Mouse (Mus musculus): ENCODE measurements around the gene Aig1. TPM values are rescaled to one million over a fixed set of nuclear protein-coding genes. Genes with fewer than 3 reads are reported as not detected.

Aig1 gene
- polyA plus RNA-seq, 1 experiment from 2014 or later = 20.3 TPM

GRCm38 (mm10) chr10:13837709-13838456 is 30.9 kb downstream of the Aig1 start:
- H3K4me3 ChIP-seq (ENCODE audit: low read depth, low read length) = no peak overlapping the region
- no peaks in the 10 kb centered on the region for H3K4me1 ChIP-seq (replicated peaks; ENCODE audit: control insufficient read depth, insufficient read depth, low read length)
- no peak overlapping the region for H3K27ac ChIP-seq (ENCODE audit: low read depth, low read length)
- no peaks in the 10 kb centered on the region for H3K27me3 ChIP-seq (replicated peaks; ENCODE audit: control insufficient read depth, insufficient read depth, low read length)
- WGBS = 85% methylated on average over 21 of the region's 21 CpGs
- H3K4me2 ChIP-seq = no peak overlapping the region
- no peak overlapping the region for H3K9ac ChIP-seq (ENCODE audit: low read depth, low read length)
- no peak for DNase-seq (ENCODE audit: low spot score)
- H3K36me3 ChIP-seq (ENCODE audit: control insufficient read depth, insufficient read depth, low read length) = no peaks in the 10 kb centered on the region
- no peaks in the 10 kb centered on the region for H3K9me3 ChIP-seq (ENCODE audit: control insufficient read depth, low read length)
- ATAC-seq (replicated peaks; ENCODE audit: low FRiP score) = no peak

DNA sequence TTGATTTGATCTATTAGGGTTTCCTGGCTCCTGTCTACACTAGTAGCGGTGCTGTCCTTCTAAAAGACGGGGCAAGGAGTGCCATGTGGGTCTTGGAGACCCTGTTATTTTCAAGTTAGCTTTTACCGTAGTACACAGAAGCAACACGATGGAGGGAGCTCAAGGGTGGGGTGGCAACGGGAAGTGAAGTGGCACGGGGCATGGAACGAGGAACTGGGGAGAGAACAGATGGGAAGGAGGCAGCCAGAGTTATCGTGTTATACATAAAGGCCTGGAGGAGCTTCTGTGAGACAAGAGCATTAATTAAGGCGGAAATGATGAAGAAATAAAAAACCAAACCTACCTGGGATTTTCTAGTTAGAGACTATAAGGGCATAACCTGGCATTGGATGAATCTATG is 31.8 kb downstream of the Aig1 start:
- 78% methylated on average over 9 of the region's 9 CpGs for WGBS
- DNase-seq (ENCODE audit: low spot score) (no peak), ATAC-seq (replicated peaks; ENCODE audit: low FRiP score) (no peak)

DNA sequence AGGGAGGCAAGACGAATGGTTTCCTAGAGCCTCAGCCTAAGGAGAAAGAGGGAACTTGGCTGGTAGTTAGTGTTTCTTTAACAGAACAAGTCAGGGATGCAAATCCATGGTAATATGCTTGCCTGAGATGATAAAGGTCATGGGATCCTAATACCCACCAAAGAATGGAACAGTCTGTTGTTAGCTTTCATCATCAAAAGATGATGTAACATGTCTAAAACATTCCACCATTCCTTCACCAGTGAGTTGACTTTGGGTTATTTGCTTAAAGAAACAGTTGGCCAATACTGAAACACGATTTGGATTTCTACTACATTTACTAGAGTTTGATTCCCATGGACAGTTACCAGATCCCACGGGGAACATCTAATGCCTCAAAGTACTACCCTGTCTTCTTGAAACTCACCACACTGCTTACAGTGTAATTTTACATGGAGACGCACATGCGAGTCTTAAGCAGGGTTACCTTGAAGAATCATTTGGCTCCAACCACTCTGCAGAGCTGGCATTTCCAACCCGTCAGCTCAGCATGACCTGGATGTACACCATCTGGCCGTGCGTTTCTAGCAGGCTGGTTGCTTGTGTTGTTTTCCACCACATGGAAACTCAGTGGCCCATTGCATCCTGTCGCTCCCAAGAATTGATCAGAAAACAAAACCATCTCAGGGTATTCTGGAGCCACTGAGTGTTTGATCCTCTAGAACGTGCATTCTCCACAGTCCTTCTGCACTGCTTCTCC is 32.9 kb downstream of the Aig1 start:
- H3K27ac ChIP-seq (ENCODE audit: low read depth, low read length) = no peak overlapping the region
- 88% methylated on average over 10 of the region's 10 CpGs for WGBS
- H3K9me3 ChIP-seq (ENCODE audit: control insufficient read depth, low read length) = no peaks in the 10 kb centered on the region
- no peaks in the 10 kb centered on the region for H3K36me3 ChIP-seq (ENCODE audit: control insufficient read depth, insufficient read depth, low read length)
- H3K4me1 ChIP-seq (replicated peaks; ENCODE audit: control insufficient read depth, insufficient read depth, low read length) = no peaks in the 10 kb centered on the region
- ATAC-seq (replicated peaks; ENCODE audit: low FRiP score) (no peak), DNase-seq (ENCODE audit: low spot score) (no peak)
- no peak overlapping the region for H3K4me2 ChIP-seq
- no peak overlapping the region for H3K9ac ChIP-seq (ENCODE audit: low read depth, low read length)
- no peaks in the 10 kb centered on the region for H3K27me3 ChIP-seq (replicated peaks; ENCODE audit: control insufficient read depth, insufficient read depth, low read length)
- no peak overlapping the region for H3K4me3 ChIP-seq (ENCODE audit: low read depth, low read length)

More for the DNA sequence above, 31.8 kb downstream of the Aig1 start:
- Histone ChIP-seq H3K4me3 (ENCODE audit: low read depth, low read length) (no peak overlapping the region), H3K4me2 (no peak overlapping the region), H3K27ac (ENCODE audit: low read depth, low read length) (no peak overlapping the region), H3K9me3 (ENCODE audit: control insufficient read depth, low read length) (no peaks in the 10 kb centered on the region), H3K36me3 (ENCODE audit: control insufficient read depth, insufficient read depth, low read length) (no peaks in the 10 kb centered on the region), H3K4me1 (replicated peaks; ENCODE audit: control insufficient read depth, insufficient read depth, low read length) (no peaks in the 10 kb centered on the region), H3K27me3 (replicated peaks; ENCODE audit: control insufficient read depth, insufficient read depth, low read length) (no peaks in the 10 kb centered on the region), H3K9ac (ENCODE audit: low read depth, low read length) (no peak overlapping the region)

DNA sequence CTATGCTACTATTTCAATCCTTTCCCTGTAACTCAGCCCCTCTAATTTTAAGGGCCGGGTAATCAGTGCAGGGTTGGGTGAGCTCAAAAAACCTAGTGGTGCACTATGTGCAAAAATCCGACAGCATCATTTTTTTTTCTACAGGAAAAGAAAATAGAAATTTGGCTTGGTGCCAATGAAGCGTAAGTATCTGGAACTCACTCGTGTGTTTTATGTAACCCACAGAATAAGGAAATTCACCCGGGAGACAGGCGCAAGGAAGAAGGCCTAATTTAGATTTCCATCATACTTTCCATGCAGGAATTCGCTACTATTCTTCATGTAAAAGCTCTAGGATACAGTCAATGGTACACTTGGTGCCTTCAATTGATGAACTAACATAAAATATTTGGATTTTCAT is 34.7 kb downstream of the Aig1 start:
- WGBS = 84% methylated on average over 7 of the region's 7 CpGs
- Histone ChIP-seq H3K4me2 (no peak overlapping the region), H3K9ac (ENCODE audit: low read depth, low read length) (no peak overlapping the region), H3K9me3 (ENCODE audit: control insufficient read depth, low read length) (no peaks in the 10 kb centered on the region), H3K4me3 (ENCODE audit: low read depth, low read length) (no peak overlapping the region), H3K36me3 (ENCODE audit: control insufficient read depth, insufficient read depth, low read length) (no peaks in the 10 kb centered on the region), H3K27ac (ENCODE audit: low read depth, low read length) (no peak overlapping the region), H3K27me3 (replicated peaks; ENCODE audit: control insufficient read depth, insufficient read depth, low read length) (no peaks in the 10 kb centered on the region), H3K4me1 (replicated peaks; ENCODE audit: control insufficient read depth, insufficient read depth, low read length) (no peaks in the 10 kb centered on the region)
- ATAC-seq (replicated peaks; ENCODE audit: low FRiP score) = no peak
- DNase-seq (ENCODE audit: low spot score) = no peak

GRCm38 (mm10) chr10:13833066-13833566 is 35.7 kb downstream of the Aig1 start:
- H3K27me3 ChIP-seq (replicated peaks; ENCODE audit: control insufficient read depth, insufficient read depth, low read length) = no peaks in the 10 kb centered on the region
- no peak overlapping the region for H3K9ac ChIP-seq (ENCODE audit: low read depth, low read length)
- 86% methylated on average over 12 of the region's 12 CpGs for WGBS
- H3K27ac ChIP-seq (ENCODE audit: low read depth, low read length) = no peak overlapping the region
- no peaks in the 10 kb centered on the region for H3K9me3 ChIP-seq (ENCODE audit: control insufficient read depth, low read length)
- H3K4me3 ChIP-seq (ENCODE audit: low read depth, low read length) = no peak overlapping the region
- no peak overlapping the region for H3K4me2 ChIP-seq
- DNase-seq (ENCODE audit: low spot score) (no peak), ATAC-seq (replicated peaks; ENCODE audit: low FRiP score) (no peak)
- no peaks in the 10 kb centered on the region for H3K36me3 ChIP-seq (ENCODE audit: control insufficient read depth, insufficient read depth, low read length)
- H3K4me1 ChIP-seq (replicated peaks; ENCODE audit: control insufficient read depth, insufficient read depth, low read length) = no peaks in the 10 kb centered on the region

DNA sequence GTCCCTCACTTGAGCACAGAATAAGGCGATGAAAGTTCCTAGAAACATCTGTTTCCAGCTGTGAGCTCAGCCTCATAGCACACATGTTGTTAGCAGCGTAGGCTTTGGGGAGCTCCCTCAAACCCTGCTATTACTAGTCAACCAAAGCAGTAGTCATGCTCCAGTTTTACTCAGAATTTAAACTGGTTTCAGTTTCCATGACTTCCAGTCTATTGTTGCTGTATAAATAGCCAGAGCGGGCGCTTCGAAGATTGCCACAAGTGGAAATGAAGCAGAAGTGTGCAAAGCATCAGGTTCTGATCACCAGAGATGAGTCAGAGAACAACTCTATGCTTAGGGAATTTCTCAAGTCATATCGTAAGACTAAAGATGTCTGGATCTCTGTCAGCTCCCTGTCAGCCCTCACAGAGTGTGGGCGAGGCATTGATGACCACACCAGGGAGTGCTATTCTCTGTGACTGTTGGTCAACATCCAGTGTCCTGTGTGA is 36.2 kb downstream of the Aig1 start:
- WGBS = 86% methylated on average over 7 of the region's 7 CpGs

GRCm38 (mm10) chr10:13827150-13827549 is 41.6 kb downstream of the Aig1 start:
- H3K4me2 ChIP-seq = no peak overlapping the region
- no peaks in the 10 kb centered on the region for H3K27me3 ChIP-seq (replicated peaks; ENCODE audit: control insufficient read depth, insufficient read depth, low read length)
- H3K27ac ChIP-seq (ENCODE audit: low read depth, low read length) = no peak overlapping the region
- DNase-seq (ENCODE audit: low spot score) = no peak
- ATAC-seq (replicated peaks; ENCODE audit: low FRiP score) = no peak
- no peaks in the 10 kb centered on the region for H3K4me1 ChIP-seq (replicated peaks; ENCODE audit: control insufficient read depth, insufficient read depth, low read length)
- WGBS = 91% methylated on average over 8 of the region's 8 CpGs
- no peaks in the 10 kb centered on the region for H3K9me3 ChIP-seq (ENCODE audit: control insufficient read depth, low read length)
- no peaks in the 10 kb centered on the region for H3K36me3 ChIP-seq (ENCODE audit: control insufficient read depth, insufficient read depth, low read length)
- no peak overlapping the region for H3K4me3 ChIP-seq (ENCODE audit: low read depth, low read length)
- H3K9ac ChIP-seq (ENCODE audit: low read depth, low read length) = no peak overlapping the region

More for the DNA sequence above, 36.2 kb downstream of the Aig1 start:
- Histone ChIP-seq H3K36me3 (ENCODE audit: control insufficient read depth, insufficient read depth, low read length) (no peaks in the 10 kb centered on the region), H3K4me3 (ENCODE audit: low read depth, low read length) (no peak overlapping the region), H3K4me2 (no peak overlapping the region), H3K9ac (ENCODE audit: low read depth, low read length) (no peak overlapping the region), H3K27ac (ENCODE audit: low read depth, low read length) (no peak overlapping the region), H3K4me1 (replicated peaks; ENCODE audit: control insufficient read depth, insufficient read depth, low read length) (no peaks in the 10 kb centered on the region), H3K27me3 (replicated peaks; ENCODE audit: control insufficient read depth, insufficient read depth, low read length) (no peaks in the 10 kb centered on the region), H3K9me3 (ENCODE audit: control insufficient read depth, low read length) (no peaks in the 10 kb centered on the region)
- DNase-seq (ENCODE audit: low spot score) = no peak
- no peak for ATAC-seq (replicated peaks; ENCODE audit: low FRiP score)

DNA sequence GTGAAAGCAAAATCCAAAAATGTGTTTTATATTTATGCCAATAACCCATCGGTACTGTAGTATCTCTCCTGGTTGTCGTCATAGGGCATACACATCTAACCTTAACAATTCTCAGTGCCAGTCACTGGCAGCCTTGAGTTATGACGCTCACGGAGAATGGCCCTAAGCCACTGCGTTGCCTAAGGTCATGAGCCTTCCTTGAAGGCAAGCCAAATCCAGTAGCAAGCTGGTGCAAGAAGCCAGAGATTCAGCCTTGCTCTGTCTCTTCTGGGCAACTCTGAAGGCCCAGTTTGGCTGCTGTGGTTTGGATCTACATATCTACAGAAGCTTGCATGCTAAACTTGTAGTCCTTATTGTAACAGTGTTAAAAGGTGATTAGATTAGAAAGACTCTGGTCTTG is 55.2 kb downstream of the Aig1 start:
- Histone ChIP-seq H3K4me2 (no peak overlapping the region), H3K27me3 (replicated peaks; ENCODE audit: control insufficient read depth, insufficient read depth, low read length) (no peaks in the 10 kb centered on the region), H3K4me1 (replicated peaks; ENCODE audit: control insufficient read depth, insufficient read depth, low read length) (no peaks in the 10 kb centered on the region), H3K4me3 (ENCODE audit: low read depth, low read length) (no peak overlapping the region), H3K9ac (ENCODE audit: low read depth, low read length) (no peak overlapping the region), H3K9me3 (ENCODE audit: control insufficient read depth, low read length) (no peaks in the 10 kb centered on the region), H3K36me3 (ENCODE audit: control insufficient read depth, insufficient read depth, low read length) (no peaks in the 10 kb centered on the region), H3K27ac (ENCODE audit: low read depth, low read length) (no peak overlapping the region)
- ATAC-seq (replicated peaks; ENCODE audit: low FRiP score) = no peak
- 90% methylated on average over 5 of the region's 5 CpGs for WGBS
- DNase-seq (ENCODE audit: low spot score) = no peak
